Mouse (Mus musculus): ENCODE results near the gene Cnot3. TPM values are rescaled to one million over a fixed set of nuclear protein-coding genes. Genes with fewer than 3 reads are reported as not detected.
"Not testable (repeated sequence)": the region's sequence is repeated elsewhere in the genome, so short reads cannot be mapped to it uniquely, and the experiment has no call there.

The Cnot3 gene
- 50.1 and 53.8 TPM in 2 replicates for polyA plus RNA-seq (2012)

DNA sequence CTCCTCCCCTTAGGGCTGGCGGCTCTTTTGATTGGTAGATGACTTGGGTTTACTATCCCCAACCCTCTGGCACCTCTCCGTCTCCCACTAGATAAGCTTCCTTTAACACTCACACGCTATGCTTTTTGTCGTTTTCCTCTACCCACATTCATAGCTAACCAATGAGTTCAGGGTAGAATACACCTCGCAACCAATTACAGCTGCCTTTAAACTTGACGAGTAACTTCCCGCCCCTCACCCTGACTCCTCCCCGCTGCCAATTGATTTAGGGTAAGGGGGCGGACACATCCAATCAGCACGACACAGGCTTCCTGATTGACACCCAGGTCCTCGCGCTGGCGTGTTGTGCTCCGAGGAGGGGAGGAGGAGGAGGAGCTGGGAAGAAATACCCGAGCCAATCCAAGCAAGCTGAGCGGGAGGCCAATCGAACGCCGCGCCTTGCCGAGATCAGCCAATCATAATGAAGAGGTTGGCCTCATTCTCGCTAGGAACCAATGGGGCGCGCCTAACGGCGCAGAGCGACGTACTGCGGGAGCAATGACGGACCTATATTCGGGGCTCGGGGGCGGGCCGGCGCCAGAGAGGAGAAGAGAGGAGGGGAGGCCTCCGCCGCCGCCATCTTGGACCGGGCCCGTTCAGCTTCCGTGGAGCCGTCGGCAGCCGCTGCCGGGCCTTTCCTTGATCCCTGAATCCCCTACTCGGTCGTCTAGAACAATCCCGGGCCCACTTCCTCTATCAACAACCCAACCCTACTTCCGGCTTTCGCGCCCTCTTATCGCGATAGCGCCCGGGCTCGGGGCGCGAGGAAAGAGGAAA is at the start of gene Cnot3:
Gene Cnot3 (plus strand): TSS at position 597 of the 816 bp plus-strand sequence.
- Histone ChIP-seq H3K36me3 (ENCODE audit: control insufficient read depth) (peaks cover 62% of the 10 kb centered on the region), H3K4me3 (replicated peaks) (peak within 1 kb of the TSS; percentile 83), H3K9me3 (ENCODE audit: control insufficient read depth, low read length) (no peaks in the 10 kb centered on the region), H3K27me3 (ENCODE audit: control insufficient read depth) (no peaks in the 10 kb centered on the region), H3K4me1 (ENCODE audit: control insufficient read depth) (peaks cover 45% of the 10 kb centered on the region)
- TF ChIP-seq GATA1 (IDR thresholded peaks at IDR 0.05; ENCODE audit: low read length) (peak; percentile 36; the same call in 1 of the 2 replicates), TAL1 (IDR thresholded peaks at IDR 0.05; ENCODE audit: low read length) (no peak)

DNA sequence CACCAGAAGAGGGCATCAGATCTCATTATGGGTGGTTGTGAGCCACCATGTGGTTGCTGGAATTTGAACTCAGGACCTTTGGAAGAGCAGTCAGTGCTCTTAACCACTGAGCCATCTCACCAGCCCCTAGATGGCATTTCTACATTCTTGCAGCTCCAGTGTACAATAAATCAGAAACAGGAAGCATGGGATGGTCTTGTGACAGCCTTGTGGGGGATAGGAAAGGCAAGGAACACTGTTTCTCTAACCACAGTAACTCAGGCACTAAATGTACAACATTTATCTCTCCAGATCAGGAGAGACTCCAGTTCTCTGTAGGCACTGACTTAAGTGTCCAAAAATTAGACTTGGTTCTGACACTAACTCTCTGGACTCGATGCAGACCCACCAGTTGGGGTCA is 47.3 kb upstream of the Cnot3 start:
- not testable (repeated sequence) for H3K27me3 ChIP-seq (ENCODE audit: control insufficient read depth); H3K36me3 ChIP-seq (ENCODE audit: control insufficient read depth); H3K9me3 ChIP-seq (ENCODE audit: control insufficient read depth, low read length); H3K4me1 ChIP-seq (ENCODE audit: control insufficient read depth); H3K4me3 ChIP-seq (replicated peaks)

DNA sequence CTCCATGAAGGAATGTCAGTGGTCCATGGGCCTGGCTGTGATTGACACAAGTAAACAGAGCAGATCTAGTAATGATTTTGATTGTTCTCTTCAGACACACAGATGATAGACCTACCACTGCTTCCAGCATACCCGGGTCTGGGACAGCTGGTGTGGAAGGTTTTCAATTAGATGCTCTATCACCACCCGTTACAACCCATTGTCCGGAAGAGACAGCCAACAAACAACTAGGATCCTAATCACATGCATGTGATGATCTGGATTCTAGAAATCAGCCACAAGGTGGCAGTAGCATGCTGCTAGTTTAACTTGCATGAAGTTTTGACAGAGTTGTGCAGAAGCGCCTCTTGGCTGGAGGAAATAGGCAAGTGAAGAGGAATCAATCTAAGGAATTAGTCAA is 43.9 kb upstream of the Cnot3 start:
- no peaks in the 10 kb centered on the region for H3K36me3 ChIP-seq (ENCODE audit: control insufficient read depth)

DNA sequence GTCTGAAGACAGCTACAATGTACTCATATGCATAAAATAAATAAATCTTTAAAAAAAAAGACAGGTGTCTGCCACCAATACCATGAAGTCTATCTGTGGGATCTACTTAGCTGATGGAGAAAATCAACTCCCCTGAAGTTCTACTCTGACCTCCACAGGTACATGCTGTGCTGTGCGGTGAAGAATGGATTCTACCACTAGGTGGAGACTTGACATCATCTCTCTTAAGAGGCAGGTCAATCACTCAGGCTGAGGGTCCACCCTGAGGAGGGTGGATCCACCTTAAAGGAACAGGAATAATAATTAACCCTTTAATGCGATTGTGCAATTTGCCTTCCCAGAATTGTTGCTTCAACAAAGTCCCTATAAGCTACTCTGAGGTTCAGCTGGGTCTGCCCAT is 38.3 kb upstream of the Cnot3 start:
- no peak for TF ChIP-seq GATA1 (IDR thresholded peaks at IDR 0.05; ENCODE audit: low read length)
- TF ChIP-seq TAL1 (IDR thresholded peaks at IDR 0.05; ENCODE audit: low read length) = no peak
- no peaks in the 10 kb centered on the region for H3K27me3 ChIP-seq (ENCODE audit: control insufficient read depth)
- no peak overlapping the region for H3K4me3 ChIP-seq (replicated peaks)
- no peaks in the 10 kb centered on the region for H3K4me1 ChIP-seq (ENCODE audit: control insufficient read depth)
- H3K9me3 ChIP-seq (ENCODE audit: control insufficient read depth, low read length) = no peaks in the 10 kb centered on the region
- no peaks in the 10 kb centered on the region for H3K36me3 ChIP-seq (ENCODE audit: control insufficient read depth)

More for the DNA sequence above, 43.9 kb upstream of the Cnot3 start:
- H3K27me3 ChIP-seq (ENCODE audit: control insufficient read depth) = no peaks in the 10 kb centered on the region
- no peaks in the 10 kb centered on the region for H3K9me3 ChIP-seq (ENCODE audit: control insufficient read depth, low read length)
- no peaks in the 10 kb centered on the region for H3K4me1 ChIP-seq (ENCODE audit: control insufficient read depth)
- H3K4me3 ChIP-seq (replicated peaks) = no peak overlapping the region
- TF ChIP-seq TAL1 (IDR thresholded peaks at IDR 0.05; ENCODE audit: low read length) (no peak), GATA1 (IDR thresholded peaks at IDR 0.05; ENCODE audit: low read length) (no peak)

DNA sequence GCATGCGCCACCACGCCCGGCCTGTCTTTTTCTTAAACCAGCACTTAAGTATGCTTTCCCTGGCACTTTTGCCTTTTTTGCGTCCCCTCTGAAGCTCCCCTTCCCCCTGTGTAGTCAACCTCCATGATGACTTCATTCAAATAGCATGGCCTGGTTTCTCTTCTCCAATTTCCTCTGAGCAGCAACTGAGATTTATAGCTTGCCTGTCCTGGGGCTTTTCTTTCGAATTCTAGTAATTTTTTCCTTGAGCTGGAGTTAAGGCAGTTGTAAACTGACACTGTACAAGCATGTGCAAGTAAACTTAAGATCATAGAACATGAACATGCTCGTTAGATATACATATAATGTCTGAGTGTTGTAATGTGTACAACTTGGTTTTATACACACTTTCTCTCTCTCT is 37.7 kb upstream of the Cnot3 start:
- no peak for TF ChIP-seq GATA1 (IDR thresholded peaks at IDR 0.05; ENCODE audit: low read length)
- no peak for TF ChIP-seq TAL1 (IDR thresholded peaks at IDR 0.05; ENCODE audit: low read length)
- H3K36me3 ChIP-seq (ENCODE audit: control insufficient read depth) = no peaks in the 10 kb centered on the region
- no peaks in the 10 kb centered on the region for H3K4me1 ChIP-seq (ENCODE audit: control insufficient read depth)
- H3K9me3 ChIP-seq (ENCODE audit: control insufficient read depth, low read length) = no peaks in the 10 kb centered on the region
- no peak overlapping the region for H3K4me3 ChIP-seq (replicated peaks)
- H3K27me3 ChIP-seq (ENCODE audit: control insufficient read depth) = no peaks in the 10 kb centered on the region

DNA sequence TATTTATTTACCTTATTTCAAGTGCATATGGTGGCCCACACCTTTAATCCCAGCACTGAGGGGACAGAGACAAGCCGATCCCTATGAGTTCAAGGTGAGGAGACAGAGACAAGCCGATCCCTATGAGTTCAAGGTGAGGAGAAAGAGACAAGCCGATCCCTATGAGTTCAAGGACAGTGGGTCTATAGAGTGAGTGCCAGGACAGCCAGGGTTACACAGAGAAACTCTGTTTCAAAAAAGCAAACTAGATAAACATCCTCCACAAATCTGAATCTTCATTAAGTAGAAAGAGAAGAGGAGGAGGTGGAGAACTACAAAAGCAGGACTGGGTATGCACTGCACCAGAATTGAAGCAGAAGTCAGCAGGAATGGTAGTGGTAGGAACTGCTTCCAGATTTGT is 36.4 kb upstream of the Cnot3 start:
- Histone ChIP-seq H3K27me3 (ENCODE audit: control insufficient read depth) (peaks cover 2% of the 10 kb centered on the region; the same call in 1 of the 2 replicates), H3K9me3 (ENCODE audit: control insufficient read depth, low read length) (no peaks in the 10 kb centered on the region), H3K36me3 (ENCODE audit: control insufficient read depth) (no peaks in the 10 kb centered on the region), H3K4me3 (replicated peaks) (no peak overlapping the region), H3K4me1 (ENCODE audit: control insufficient read depth) (no peaks in the 10 kb centered on the region)
- TF ChIP-seq TAL1 (IDR thresholded peaks at IDR 0.05; ENCODE audit: low read length) = no peak
- no peak for TF ChIP-seq GATA1 (IDR thresholded peaks at IDR 0.05; ENCODE audit: low read length)

DNA sequence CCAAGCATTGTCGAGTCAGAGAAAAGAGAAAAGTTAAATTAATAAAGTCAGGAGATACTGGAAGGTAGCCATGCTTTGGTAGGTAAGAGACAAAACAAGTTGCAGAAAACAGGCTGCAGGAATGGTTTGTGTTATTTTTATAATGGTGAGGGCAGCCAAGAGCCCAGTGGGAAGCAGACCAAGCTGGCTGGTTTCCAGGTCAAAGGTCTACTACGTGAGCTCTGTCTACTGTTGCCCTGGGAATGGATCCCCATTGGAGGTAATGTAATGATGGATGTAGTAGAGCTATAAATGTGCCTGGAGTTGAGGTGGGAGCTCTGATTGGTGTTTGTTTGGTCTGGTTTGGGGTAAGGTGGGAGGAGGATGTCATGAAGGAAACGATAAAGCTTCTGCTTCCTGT is 36.0 kb upstream of the Cnot3 start:
- TF ChIP-seq TAL1 (IDR thresholded peaks at IDR 0.05; ENCODE audit: low read length) (no peak), GATA1 (IDR thresholded peaks at IDR 0.05; ENCODE audit: low read length) (no peak)
- Histone ChIP-seq H3K36me3 (ENCODE audit: control insufficient read depth) (no peaks in the 10 kb centered on the region), H3K27me3 (ENCODE audit: control insufficient read depth) (peaks cover 2% of the 10 kb centered on the region; the same call in 1 of the 2 replicates), H3K9me3 (ENCODE audit: control insufficient read depth, low read length) (no peaks in the 10 kb centered on the region), H3K4me3 (replicated peaks) (no peak overlapping the region), H3K4me1 (ENCODE audit: control insufficient read depth) (no peaks in the 10 kb centered on the region)

DNA sequence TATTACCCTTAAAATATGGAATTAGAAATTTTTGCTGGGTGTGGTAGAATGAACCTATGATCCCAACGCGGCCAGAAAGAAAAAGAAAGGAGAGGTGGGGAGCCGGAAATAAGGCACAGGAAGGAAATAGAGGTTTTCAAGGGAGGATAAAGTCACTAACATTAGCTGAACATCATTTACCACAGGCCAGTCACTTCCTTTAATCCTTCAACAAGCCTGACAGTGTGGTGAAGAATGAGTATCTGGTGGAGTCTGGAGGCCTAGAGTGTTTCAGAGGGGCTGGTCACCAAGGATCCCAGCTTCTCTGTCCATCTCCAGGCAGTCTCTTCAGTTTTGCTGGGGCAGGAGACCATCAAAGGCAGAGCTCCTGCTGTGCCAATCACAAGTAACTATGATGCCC is 34.6 kb upstream of the Cnot3 start:
- TF ChIP-seq GATA1 (IDR thresholded peaks at IDR 0.05; ENCODE audit: low read length) = no peak
- TF ChIP-seq TAL1 (IDR thresholded peaks at IDR 0.05; ENCODE audit: low read length) = no peak
- no peaks in the 10 kb centered on the region for H3K4me1 ChIP-seq (ENCODE audit: control insufficient read depth)
- H3K4me3 ChIP-seq (replicated peaks) = no peak overlapping the region
- peaks cover 6% of the 10 kb centered on the region; the same call in 1 of the 2 replicates for H3K27me3 ChIP-seq (ENCODE audit: control insufficient read depth)
- no peaks in the 10 kb centered on the region for H3K36me3 ChIP-seq (ENCODE audit: control insufficient read depth)
- H3K9me3 ChIP-seq (ENCODE audit: control insufficient read depth, low read length) = no peaks in the 10 kb centered on the region

DNA sequence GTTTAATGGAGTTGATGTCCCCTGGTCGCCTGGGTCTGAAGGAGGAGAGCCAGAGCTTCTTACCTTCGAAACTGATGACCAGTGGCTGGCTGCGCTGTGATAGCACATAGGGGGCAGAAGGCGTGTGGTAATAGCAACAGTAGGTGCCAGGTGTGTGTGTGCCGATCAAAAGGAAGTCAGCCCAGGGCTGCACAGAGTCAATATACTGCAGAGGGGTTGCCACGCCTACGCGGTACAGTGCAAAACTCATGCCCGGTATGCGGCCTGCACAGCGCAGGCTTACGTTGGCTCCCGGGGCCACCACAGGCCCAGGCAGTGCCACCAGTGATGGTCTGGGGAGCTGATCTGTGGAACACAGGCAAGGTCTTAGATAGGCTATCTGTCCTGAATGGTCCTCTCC is 34.1 kb upstream of the Cnot3 start:
- Histone ChIP-seq H3K4me1 (ENCODE audit: control insufficient read depth) (peaks cover 2% of the 10 kb centered on the region), H3K27me3 (ENCODE audit: control insufficient read depth) (peaks cover 11% of the 10 kb centered on the region), H3K36me3 (ENCODE audit: control insufficient read depth) (no peaks in the 10 kb centered on the region), H3K9me3 (ENCODE audit: control insufficient read depth, low read length) (no peaks in the 10 kb centered on the region), H3K4me3 (replicated peaks) (no peak overlapping the region)
- TF ChIP-seq GATA1 (IDR thresholded peaks at IDR 0.05; ENCODE audit: low read length) (no peak), TAL1 (IDR thresholded peaks at IDR 0.05; ENCODE audit: low read length) (no peak)

Data from erythroblast, embryonic 14.5 days (primary cell).